Mouse (Mus musculus) ES-E14 (cell line): ENCODE measurements around the gene Kidins220. TPM values are rescaled to one million over a fixed set of nuclear protein-coding genes. Genes with fewer than 3 reads are reported as not detected.

Experiments
- DNase-seq: peaks from one replicate; pipeline ENCODE4 v3.0.0-alpha.2; 2013; ENCODE audit warnings: low read depth, low spot score
- H3K27ac ChIP-seq: 2 replicates; pipeline ENCODE4 v1.5.1; 2012; ENCODE audit warnings: low read depth, mild to moderate bottlenecking, low read length, moderate library complexity, mixed read lengths; ENCODE audit not compliant: poor library complexity, insufficient read depth, severe bottlenecking
- H3K36me3 ChIP-seq: 2 replicates; pipeline ENCODE4 v1.6.1; 2012; ENCODE audit warnings: mild to moderate bottlenecking, low read length, moderate library complexity, mixed read lengths; ENCODE audit not compliant: control insufficient read depth, poor library complexity, insufficient read depth, severe bottlenecking
- H3K4me1 ChIP-seq, 2 experiments: fragments of 150-350 bp in 1 of 2; sonication (generic) in 1 of 2; 2 replicates each; pipeline ENCODE4 v1.6.1; 2012; ENCODE audit warnings: low read length in 2 of 2, mild to moderate bottlenecking in 1 of 2, mixed read lengths in 1 of 2; ENCODE audit not compliant: control insufficient read depth in 2 of 2, insufficient read depth in 2 of 2, poor library complexity in 1 of 2
- H3K4me3 ChIP-seq, 2 experiments: fragments of 150-350 bp in 1 of 2; sonication (generic) in 1 of 2; 2 replicates each; pipeline ENCODE4 v1.5.1; 2012; ENCODE audit warnings: low read length in 2 of 2, low read depth in 1 of 2, mild to moderate bottlenecking in 1 of 2, mixed read lengths in 1 of 2; ENCODE audit not compliant: insufficient read depth in 1 of 2, poor library complexity in 1 of 2, severe bottlenecking in 1 of 2
- H3K9ac ChIP-seq: 2 replicates; pipeline ENCODE4 v1.6.1; 2012; ENCODE audit warnings: low read depth, mild to moderate bottlenecking, low read length, mixed read lengths; ENCODE audit not compliant: poor library complexity, insufficient read depth, severe bottlenecking
- H3K9me3 ChIP-seq: fragments of 150-350 bp; sonication (generic); 2 replicates; pipeline ENCODE4 v1.6.1; 2012; ENCODE audit warnings: low read depth, mild to moderate bottlenecking, low read length; ENCODE audit not compliant: control insufficient read depth, insufficient read depth
- CHD2 ChIP-seq: IDR thresholded peaks from 2 replicates; pipeline ENCODE4 v1.6.1; 2014; ENCODE audit warnings: mild to moderate bottlenecking, low read depth, low read length, inconsistent platforms
- HCFC1 ChIP-seq: IDR thresholded peaks from 2 replicates; pipeline ENCODE4 v1.6.1; 2012; ENCODE audit warnings: low read length, inconsistent platforms, borderline replicate concordance; ENCODE audit not compliant: insufficient read depth
- MAFK ChIP-seq: IDR thresholded peaks from 2 replicates; pipeline ENCODE4 v1.6.1; 2014; ENCODE audit warnings: mild to moderate bottlenecking, low read depth, low read length, inconsistent platforms; ENCODE audit not compliant: insufficient read depth
- ZC3H11A ChIP-seq: IDR thresholded peaks from 2 replicates; pipeline ENCODE4 v1.6.1; 2012; ENCODE audit warnings: low read depth, mild to moderate bottlenecking, inconsistent platforms, low read length, borderline replicate concordance
- ZNF384 ChIP-seq: IDR thresholded peaks from 2 replicates; pipeline ENCODE4 v1.6.1; 2012; ENCODE audit warnings: low read depth, low read length, inconsistent platforms
- in situ Hi-C, 2 experiments: fragments of 600-800 bp; cut with MboI; formaldehyde crosslinking; loops; one replicate each; pipeline ENCODE4 v1.15.1; 2025; ENCODE audit warnings: low sequenced_read_pairs in 2 of 2, inconsistent platforms in 1 of 2; ENCODE audit not compliant: unreplicated experiment in 2 of 2
- total RNA-seq: library from RNA; depleted of rRNA; stranded (reverse); fragments of 300-350 nt; gene quantifications from 2 replicates; pipeline ENCODE4 v1.2.3, GENCODE M21; 2012

Gene Kidins220
- total RNA-seq, 1 experiment = 26.1 TPM

DNA sequence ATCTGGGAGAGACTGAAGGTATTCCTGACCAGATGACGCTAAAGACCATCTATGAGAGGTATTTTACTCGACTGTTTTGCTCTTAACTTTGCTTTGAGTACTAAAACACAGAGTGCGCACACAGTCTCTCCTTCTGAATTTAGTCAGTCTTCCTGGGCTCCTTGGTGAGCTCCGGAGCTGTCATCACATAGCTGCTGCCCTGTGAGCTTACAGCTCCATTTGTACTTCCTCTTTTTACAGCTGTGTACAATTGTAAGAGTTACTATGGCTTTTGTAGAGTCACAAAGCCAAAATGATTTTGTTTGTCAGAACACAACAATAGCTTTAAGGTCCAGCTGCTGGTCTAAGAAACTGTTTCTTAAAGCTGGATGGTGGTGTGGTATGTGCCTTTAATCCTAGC lies 42.3 kb downstream of the Kidins220 start:
- H3K9ac ChIP-seq = no peak overlapping the region
- no peaks in the 10 kb centered on the region for H3K4me1 ChIP-seq
- no peaks in the 10 kb centered on the region for H3K9me3 ChIP-seq
- no peak for DNase-seq
- no peak overlapping the region for H3K4me3 ChIP-seq
- no peaks in the 10 kb centered on the region for H3K36me3 ChIP-seq
- no peak overlapping the region for H3K27ac ChIP-seq
- in situ Hi-C loops = no loop called here
- no peak for TF ChIP-seq CHD2
- TF ChIP-seq ZC3H11A = no peak
- TF ChIP-seq MAFK = no peak
- no peak for TF ChIP-seq HCFC1
- TF ChIP-seq ZNF384 = no peak

- H3K4me3 ChIP-seq = no peak overlapping the region
- H3K9me3 ChIP-seq = no peaks in the 10 kb centered on the region
- no peaks in the 10 kb centered on the region for H3K36me3 ChIP-seq
- no peak for TF ChIP-seq ZC3H11A
- TF ChIP-seq HCFC1 = no peak
- no peak for TF ChIP-seq MAFK
- no peak overlapping the region for H3K9ac ChIP-seq
- no peak overlapping the region for H3K27ac ChIP-seq
- DNase-seq = no peak
- in situ Hi-C loops = no loop called here
- H3K4me1 ChIP-seq = no peaks in the 10 kb centered on the region
Observed at GRCm38 (mm10) chr12:25021057-25021456, 46.3 kb downstream of the Kidins220 start.

DNA sequence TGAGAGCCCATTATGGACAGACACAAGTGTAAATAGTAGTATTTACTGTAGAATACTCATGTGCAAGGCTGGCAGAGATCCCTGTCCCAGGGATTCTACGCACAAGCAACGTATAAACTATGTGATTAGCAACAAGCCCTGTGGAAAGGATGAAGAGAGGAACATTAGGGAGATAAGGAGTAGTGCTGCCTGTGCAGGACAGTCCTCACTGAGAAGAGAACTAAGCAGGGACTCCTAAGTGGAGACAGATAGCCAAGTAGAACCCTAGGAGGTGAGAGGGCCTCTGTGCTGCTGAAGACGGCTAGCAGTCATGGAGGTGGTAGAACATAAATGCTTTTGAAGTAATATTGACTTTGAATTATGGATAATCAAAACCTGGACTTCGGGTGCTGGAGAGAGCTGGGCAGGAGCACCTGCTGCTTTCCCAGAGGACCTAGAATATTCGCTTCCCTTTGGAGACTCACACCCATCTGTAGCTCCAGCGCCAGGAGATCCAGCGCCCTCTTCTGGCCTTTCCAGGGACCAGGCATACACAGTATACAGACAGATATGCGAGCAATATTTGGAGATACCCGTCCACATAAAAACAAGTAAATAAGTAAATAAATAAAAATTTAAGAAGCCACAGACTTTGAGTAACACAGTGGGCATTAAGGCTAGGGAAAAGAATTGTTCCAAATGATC lies 50.3 kb downstream of the Kidins220 start:
- Histone ChIP-seq H3K36me3 (no peaks in the 10 kb centered on the region), H3K27ac (no peak overlapping the region), H3K9ac (no peak overlapping the region), H3K9me3 (no peaks in the 10 kb centered on the region), H3K4me3 (no peak overlapping the region), H3K4me1 (no peaks in the 10 kb centered on the region)
- DNase-seq = peak; percentile 28
- TF ChIP-seq MAFK = no peak
- TF ChIP-seq CHD2 = no peak
- TF ChIP-seq HCFC1 = no peak
- no peak for TF ChIP-seq ZNF384
- TF ChIP-seq ZC3H11A = no peak
- in situ Hi-C loops = no loop called here

DNA sequence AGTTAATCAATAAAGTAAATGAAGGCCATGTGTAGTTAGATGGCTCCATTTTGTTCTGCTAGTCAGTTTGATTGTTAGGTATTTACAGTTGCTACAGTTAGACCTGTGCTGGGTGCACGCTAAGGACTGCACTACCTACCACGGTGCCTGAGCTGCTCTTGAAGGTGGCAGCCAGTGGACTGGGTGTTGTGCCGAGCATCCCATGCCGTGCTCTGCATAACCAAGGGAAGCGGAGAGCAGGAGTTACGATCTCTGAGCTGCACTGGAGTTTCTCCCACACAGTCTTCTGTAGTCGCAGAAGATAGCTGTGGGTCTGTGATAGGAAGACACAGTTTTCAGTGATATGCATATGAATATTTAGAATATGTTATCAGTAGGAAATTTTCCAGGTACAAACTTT lies 51.6 kb downstream of the Kidins220 start:
- no peak overlapping the region for H3K4me3 ChIP-seq
- in situ Hi-C loops = no loop called here
- H3K27ac ChIP-seq = no peak overlapping the region
- TF ChIP-seq CHD2 (no peak), ZC3H11A (no peak), MAFK (no peak), ZNF384 (no peak), HCFC1 (no peak)
- no peak for DNase-seq
- no peaks in the 10 kb centered on the region for H3K9me3 ChIP-seq
- no peaks in the 10 kb centered on the region for H3K36me3 ChIP-seq
- no peaks in the 10 kb centered on the region for H3K4me1 ChIP-seq
- no peak overlapping the region for H3K9ac ChIP-seq

GRCm38 (mm10) chr12:25027416-25027815 lies 52.7 kb downstream of the Kidins220 start:
- Histone ChIP-seq H3K9me3 (no peaks in the 10 kb centered on the region), H3K4me1 (no peaks in the 10 kb centered on the region), H3K36me3 (no peaks in the 10 kb centered on the region), H3K4me3 (no peak overlapping the region), H3K27ac (no peak overlapping the region), H3K9ac (no peak overlapping the region)
- DNase-seq = peak; percentile 34
- TF ChIP-seq ZNF384 (no peak), HCFC1 (no peak), CHD2 (no peak), MAFK (no peak), ZC3H11A (peak; percentile 63; the same call in 1 of the 2 replicates)
- in situ Hi-C loops = no loop called here
